Mouse (Mus musculus) G1E (cell line): ENCODE results near the gene Cysltr2.

Experiments
- CTCF ChIP-seq: IDR thresholded peaks from 2 replicates; pipeline ENCODE4 v1.5.1; 2012; ENCODE audit warnings: low read depth, low read length, inconsistent platforms, mixed read lengths
- GATA1 ChIP-seq: IDR thresholded peaks from 2 replicates; pipeline ENCODE4 v1.6.1; 2012; ENCODE audit warnings: borderline replicate concordance, low read length, inconsistent platforms, mixed read lengths
- GATA2 ChIP-seq: IDR thresholded peaks from 2 replicates; pipeline ENCODE4 v1.6.1; 2012; ENCODE audit warnings: low read depth, low read length, inconsistent platforms, borderline replicate concordance
- POLR2AphosphoS5 ChIP-seq: IDR thresholded peaks from 2 replicates; pipeline ENCODE4 v1.6.1; 2012; ENCODE audit warnings: low read depth, low read length, inconsistent platforms; ENCODE audit not compliant: insufficient replicate concordance
- TAL1 ChIP-seq: conservative IDR thresholded peaks from 2 replicates; pipeline ENCODE4 v1.6.1; 2012; ENCODE audit warnings: low read depth, low read length, inconsistent platforms, mixed read lengths

DNA sequence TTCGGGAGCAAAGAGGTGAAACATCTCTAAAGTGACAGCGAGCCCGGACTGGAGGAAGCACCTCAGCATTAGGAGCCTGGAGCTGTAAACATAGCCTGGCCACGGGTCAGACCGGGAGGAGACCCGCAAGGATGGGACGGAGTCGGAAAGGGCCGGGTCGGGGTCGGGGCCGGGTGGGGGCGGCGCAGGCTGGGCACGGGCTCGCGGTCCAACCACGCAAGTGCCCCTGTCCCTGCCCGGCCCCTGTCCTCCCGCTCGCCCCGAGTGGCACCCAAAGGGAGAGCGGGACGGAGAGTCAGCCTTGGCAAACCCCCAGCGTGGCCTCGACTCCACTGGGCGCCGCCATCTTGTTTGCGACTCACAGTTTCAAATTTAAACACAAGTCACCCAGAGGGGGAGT lies 68.8 kb downstream of the Cysltr2 start:
- TF ChIP-seq CTCF (no peak), TAL1 (no peak), GATA1 (no peak), POLR2AphosphoS5 (no peak), GATA2 (no peak)
